Mouse (Mus musculus) layer of hippocampus, postnatal 36 days (tissue): ENCODE data around the gene Cldn1. TPM values are rescaled to one million over a fixed set of nuclear protein-coding genes. Genes with fewer than 3 reads are reported as not detected.

Experiments used
- total RNA-seq, 2 experiments: library from RNA; stranded (reverse); gene quantifications; 2 replicates each; pipeline ENCODE4 v1.2.3; 2021

The Cldn1 gene
- total RNA-seq, 2 experiments from 2014 or later, result 0.85 to 1.4 TPM

Other genes starting within 250 kb of the Cldn1 start
- not detected for gene Cldn16, start 91.3 kb upstream of the Cldn1 start, total RNA-seq
- gene Tmem207, start 154.9 kb upstream of the Cldn1 start, total RNA-seq, result not detected
- 10 to 100 TPM; 60.6 to 82.1 TPM for gene Il1rap, start 209.9 kb upstream of the Cldn1 start, total RNA-seq